Mouse (Mus musculus): ENCODE results near the gene Dgcr8. TPM values are rescaled to one million over a fixed set of nuclear protein-coding genes. Genes with fewer than 3 reads are reported as not detected.

Dgcr8 gene
- polyA plus RNA-seq, 1 experiment from 2014 or later = 28.9 TPM

- peak; percentile 25 for DNase-seq (ENCODE audit: low spot score)
- Histone ChIP-seq H3K27ac (replicated peaks; ENCODE audit: low read depth, low read length) (peak overlapping the region; percentile 90), H3K27me3 (replicated peaks; ENCODE audit: control insufficient read depth, insufficient read depth, low read length) (no peaks in the 10 kb centered on the region), H3K4me3 (ENCODE audit: low read depth, low read length) (peak overlapping the region; percentile 85), H3K4me1 (ENCODE audit: control insufficient read depth, insufficient read depth, low read length) (peaks cover 30% of the 10 kb centered on the region), H3K4me2 (ENCODE audit: low read depth, low read length) (peak overlapping the region; percentile 88), H3K9me3 (ENCODE audit: control insufficient read depth, low read length) (no peaks in the 10 kb centered on the region), H3K9ac (ENCODE audit: low read depth, low read length) (peak overlapping the region; percentile 93), H3K36me3 (ENCODE audit: control insufficient read depth, insufficient read depth, low read length) (peaks cover 71% of the 10 kb centered on the region)
- WGBS = 1% methylated on average over 26 of the region's 33 CpGs
- no peak for ATAC-seq (ENCODE audit: low read depth)
These were observed 41.3 kb downstream of the Dgcr8 start for GRCm38 (mm10) chr16:18247521-18248399.

- Histone ChIP-seq H3K27ac (replicated peaks; ENCODE audit: low read depth, low read length) (no peak overlapping the region), H3K4me2 (ENCODE audit: low read depth, low read length) (no peak overlapping the region), H3K36me3 (ENCODE audit: control insufficient read depth, insufficient read depth, low read length) (peaks cover 88% of the 10 kb centered on the region), H3K4me1 (ENCODE audit: control insufficient read depth, insufficient read depth, low read length) (peaks cover 4% of the 10 kb centered on the region), H3K9me3 (ENCODE audit: control insufficient read depth, low read length) (no peaks in the 10 kb centered on the region), H3K9ac (ENCODE audit: low read depth, low read length) (no peak overlapping the region), H3K27me3 (replicated peaks; ENCODE audit: control insufficient read depth, insufficient read depth, low read length) (no peaks in the 10 kb centered on the region), H3K4me3 (ENCODE audit: low read depth, low read length) (no peak overlapping the region)
- DNase-seq (ENCODE audit: low spot score) (no peak), ATAC-seq (ENCODE audit: low read depth) (no peak)
- 94% methylated on average over 10 of the region's 10 CpGs for WGBS
These were observed 47.5 kb downstream of the Dgcr8 start for GRCm38 (mm10) chr16:18241581-18241980.

- peak overlapping the region; percentile 90; the same call in 1 of the 2 replicates for H3K27ac ChIP-seq (replicated peaks; ENCODE audit: low read depth, low read length)
- peaks cover 41% of the 10 kb centered on the region for H3K36me3 ChIP-seq (ENCODE audit: control insufficient read depth, insufficient read depth, low read length)
- H3K27me3 ChIP-seq (replicated peaks; ENCODE audit: control insufficient read depth, insufficient read depth, low read length) = no peaks in the 10 kb centered on the region
- 0 out of 2 replicates have a peak overlapping the region, but pooled peaks have one; percentile 89 for H3K9ac ChIP-seq (ENCODE audit: low read depth, low read length)
- no peak overlapping the region for H3K4me2 ChIP-seq (ENCODE audit: low read depth, low read length)
- H3K4me3 ChIP-seq (ENCODE audit: low read depth, low read length) = no peak overlapping the region
- H3K9me3 ChIP-seq (ENCODE audit: control insufficient read depth, low read length) = no peaks in the 10 kb centered on the region
- H3K4me1 ChIP-seq (ENCODE audit: control insufficient read depth, insufficient read depth, low read length) = peaks cover 16% of the 10 kb centered on the region
- 74% methylated on average over 7 of the region's 7 CpGs for WGBS
- ATAC-seq (ENCODE audit: low read depth) = no peak
- no peak for DNase-seq (ENCODE audit: low spot score)
These were observed 52.2 kb downstream of the Dgcr8 start for GRCm38 (mm10) chr16:18236676-18237501.

GRCm38 (mm10) chr16:18235389-18236065 lies 53.5 kb downstream of the Dgcr8 start:
- no peaks in the 10 kb centered on the region for H3K9me3 ChIP-seq (ENCODE audit: control insufficient read depth, low read length)
- WGBS = 5% methylated on average over 19 of the region's 19 CpGs
- H3K4me3 ChIP-seq (ENCODE audit: low read depth, low read length) = peak overlapping the region; percentile 89
- peak; percentile 85 for ATAC-seq (ENCODE audit: low read depth)
- H3K27ac ChIP-seq (replicated peaks; ENCODE audit: low read depth, low read length) = peak overlapping the region; percentile 90
- peak overlapping the region; percentile 89 for H3K9ac ChIP-seq (ENCODE audit: low read depth, low read length)
- H3K27me3 ChIP-seq (replicated peaks; ENCODE audit: control insufficient read depth, insufficient read depth, low read length) = no peaks in the 10 kb centered on the region
- peak overlapping the region; percentile 75 for H3K4me2 ChIP-seq (ENCODE audit: low read depth, low read length)
- H3K4me1 ChIP-seq (ENCODE audit: control insufficient read depth, insufficient read depth, low read length) = peaks cover 16% of the 10 kb centered on the region
- DNase-seq (ENCODE audit: low spot score) = peak; percentile 85
- H3K36me3 ChIP-seq (ENCODE audit: control insufficient read depth, insufficient read depth, low read length) = peaks cover 27% of the 10 kb centered on the region

GRCm38 (mm10) chr16:18234671-18235388 lies 54.2 kb downstream of the Dgcr8 start, which contains the start of gene Zdhhc8:
Gene Zdhhc8 (minus strand): TSS chr16:18235136.
- peaks cover 20% of the 10 kb centered on the region for H3K36me3 ChIP-seq (ENCODE audit: control insufficient read depth, insufficient read depth, low read length)
- H3K4me2 ChIP-seq (ENCODE audit: low read depth, low read length) = peak within 1 kb of the TSS; percentile 75
- H3K27me3 ChIP-seq (replicated peaks; ENCODE audit: control insufficient read depth, insufficient read depth, low read length) = no peaks in the 10 kb centered on the region
- H3K27ac ChIP-seq (replicated peaks; ENCODE audit: low read depth, low read length) = peak within 1 kb of the TSS; percentile 90
- peaks cover 20% of the 10 kb centered on the region for H3K4me1 ChIP-seq (ENCODE audit: control insufficient read depth, insufficient read depth, low read length)
- H3K9ac ChIP-seq (ENCODE audit: low read depth, low read length) = peak within 1 kb of the TSS; percentile 89
- no peaks in the 10 kb centered on the region for H3K9me3 ChIP-seq (ENCODE audit: control insufficient read depth, low read length)
- WGBS = 0% methylated on average over 16 of the region's 79 CpGs
- peak; percentile 88 for ATAC-seq (ENCODE audit: low read depth)
- DNase-seq (ENCODE audit: low spot score) = peak; percentile 91
- H3K4me3 ChIP-seq (ENCODE audit: low read depth, low read length) = peak within 1 kb of the TSS; percentile 89

GRCm38 (mm10) chr16:18233919-18234670 lies 55.0 kb downstream of the Dgcr8 start:
- Histone ChIP-seq H3K36me3 (ENCODE audit: control insufficient read depth, insufficient read depth, low read length) (peaks cover 14% of the 10 kb centered on the region), H3K4me3 (ENCODE audit: low read depth, low read length) (peak overlapping the region; percentile 89), H3K27ac (replicated peaks; ENCODE audit: low read depth, low read length) (peak overlapping the region; percentile 90), H3K4me1 (ENCODE audit: control insufficient read depth, insufficient read depth, low read length) (peaks cover 23% of the 10 kb centered on the region), H3K27me3 (replicated peaks; ENCODE audit: control insufficient read depth, insufficient read depth, low read length) (no peaks in the 10 kb centered on the region), H3K9me3 (ENCODE audit: control insufficient read depth, low read length) (no peaks in the 10 kb centered on the region), H3K4me2 (ENCODE audit: low read depth, low read length) (peak overlapping the region; percentile 75), H3K9ac (ENCODE audit: low read depth, low read length) (peak overlapping the region; percentile 89)
- 19% methylated on average over 11 of the region's 13 CpGs for WGBS
- DNase-seq (ENCODE audit: low spot score) = no peak
- ATAC-seq (ENCODE audit: low read depth) = no peak; the same call in 1 of the 2 replicates

- Histone ChIP-seq H3K9me3 (ENCODE audit: control insufficient read depth, low read length) (no peaks in the 10 kb centered on the region), H3K4me2 (ENCODE audit: low read depth, low read length) (peak overlapping the region; percentile 75), H3K4me1 (ENCODE audit: control insufficient read depth, insufficient read depth, low read length) (peaks cover 23% of the 10 kb centered on the region), H3K27me3 (replicated peaks; ENCODE audit: control insufficient read depth, insufficient read depth, low read length) (no peaks in the 10 kb centered on the region), H3K9ac (ENCODE audit: low read depth, low read length) (no peak overlapping the region; the same call in 1 of the 2 replicates), H3K27ac (replicated peaks; ENCODE audit: low read depth, low read length) (no peak overlapping the region), H3K36me3 (ENCODE audit: control insufficient read depth, insufficient read depth, low read length) (peaks cover 10% of the 10 kb centered on the region), H3K4me3 (ENCODE audit: low read depth, low read length) (peak overlapping the region; percentile 89; the same call in 1 of the 2 replicates)
- no peak for ATAC-seq (ENCODE audit: low read depth)
- no peak for DNase-seq (ENCODE audit: low spot score)
- WGBS = 28% methylated on average over 1 of the region's 1 CpGs
These were observed 55.6 kb downstream of the Dgcr8 start for GRCm38 (mm10) chr16:18233451-18233850.
